Mouse (Mus musculus): ENCODE data around the gene Pip5k1b. TPM values are rescaled to one million over a fixed set of nuclear protein-coding genes. Genes with fewer than 3 reads are reported as not detected.

Pip5k1b gene
- polyA plus RNA-seq, 1 experiment from 2014 or later: 1.8 TPM

DNA sequence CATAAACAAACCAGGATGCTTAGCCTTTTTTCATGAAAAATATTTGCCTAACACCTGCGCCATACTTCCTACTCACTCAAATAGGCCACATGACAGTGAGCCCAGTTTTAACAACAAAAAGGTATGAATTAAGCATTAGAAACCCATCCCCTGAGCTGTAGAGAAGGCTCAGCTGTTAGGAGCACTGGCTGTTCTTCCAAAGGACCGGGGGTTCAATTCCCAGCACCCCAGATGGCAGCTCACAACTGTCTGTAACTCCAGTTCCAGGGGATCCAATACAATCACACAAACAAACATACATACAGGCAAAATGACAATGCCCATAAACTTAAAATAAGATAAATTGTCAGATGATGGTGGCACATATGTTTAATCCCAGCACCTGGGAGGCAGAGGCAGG, 5.7 kb downstream of the Pip5k1b start:
- peaks cover 9% of the 10 kb centered on the region for H3K9me3 ChIP-seq (ENCODE audit: control insufficient read depth, low read length)
- no peak overlapping the region for H3K27ac ChIP-seq (ENCODE audit: low read length)
- H3K4me1 ChIP-seq (replicated peaks; ENCODE audit: control insufficient read depth, insufficient read depth, low read length): peaks cover 3% of the 10 kb centered on the region; the same call in 1 of the 2 replicates
- no peaks in the 10 kb centered on the region for H3K36me3 ChIP-seq (ENCODE audit: control insufficient read depth, insufficient read depth)
- ATAC-seq: no peak
- no peak overlapping the region for H3K4me3 ChIP-seq (replicated peaks; ENCODE audit: low read length)
- 95% methylated on average over 2 of the region's 2 CpGs for WGBS
- H3K4me2 ChIP-seq (ENCODE audit: low read length): no peak overlapping the region
- H3K9ac ChIP-seq (replicated peaks; ENCODE audit: low read depth, low read length): no peak overlapping the region
- no peaks in the 10 kb centered on the region for H3K27me3 ChIP-seq (replicated peaks; ENCODE audit: control insufficient read depth, insufficient read depth, low read length)

- no peaks in the 10 kb centered on the region for H3K36me3 ChIP-seq (ENCODE audit: control insufficient read depth, insufficient read depth)
- H3K27ac ChIP-seq (ENCODE audit: low read length): no peak overlapping the region
- H3K9me3 ChIP-seq (ENCODE audit: control insufficient read depth, low read length): peaks cover 9% of the 10 kb centered on the region
- no peak overlapping the region for H3K9ac ChIP-seq (replicated peaks; ENCODE audit: low read depth, low read length)
- H3K4me1 ChIP-seq (replicated peaks; ENCODE audit: control insufficient read depth, insufficient read depth, low read length): no peaks in the 10 kb centered on the region
- no peak overlapping the region for H3K4me3 ChIP-seq (replicated peaks; ENCODE audit: low read length)
- 97% methylated on average over 9 of the region's 9 CpGs for WGBS
- no peaks in the 10 kb centered on the region for H3K27me3 ChIP-seq (replicated peaks; ENCODE audit: control insufficient read depth, insufficient read depth, low read length)
- no peak overlapping the region for H3K4me2 ChIP-seq (ENCODE audit: low read length)
- ATAC-seq: no peak
Measured at GRCm38 (mm10) chr19:24548337-24548736, 7.3 kb downstream of the Pip5k1b start.

DNA sequence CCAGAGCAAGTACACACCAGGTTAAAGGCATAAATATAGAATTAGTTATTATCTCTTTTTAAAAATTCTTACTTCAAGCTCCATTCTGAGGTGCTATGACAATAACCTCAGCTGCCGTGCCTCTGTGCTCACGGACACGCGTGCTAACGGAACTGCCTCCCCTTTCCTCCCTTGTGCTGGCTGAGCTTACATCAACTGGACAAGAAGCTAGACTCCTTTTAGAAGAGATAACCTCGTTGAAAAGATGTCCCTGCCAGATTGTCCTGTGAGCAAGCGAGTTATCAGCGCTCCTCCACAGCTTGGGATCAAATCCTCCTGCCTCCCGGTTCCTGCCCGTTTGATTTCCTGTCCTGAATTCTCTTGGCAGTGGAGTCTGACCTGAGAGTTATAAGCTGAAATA, 9.5 kb downstream of the Pip5k1b start:
- Histone ChIP-seq H3K9me3 (ENCODE audit: control insufficient read depth, low read length) (peaks cover 9% of the 10 kb centered on the region), H3K4me3 (replicated peaks; ENCODE audit: low read length) (no peak overlapping the region), H3K36me3 (ENCODE audit: control insufficient read depth, insufficient read depth) (no peaks in the 10 kb centered on the region), H3K9ac (replicated peaks; ENCODE audit: low read depth, low read length) (no peak overlapping the region), H3K4me2 (ENCODE audit: low read length) (no peak overlapping the region), H3K27ac (ENCODE audit: low read length) (no peak overlapping the region), H3K27me3 (replicated peaks; ENCODE audit: control insufficient read depth, insufficient read depth, low read length) (no peaks in the 10 kb centered on the region), H3K4me1 (replicated peaks; ENCODE audit: control insufficient read depth, insufficient read depth, low read length) (no peaks in the 10 kb centered on the region)
- ATAC-seq: no peak
- WGBS: 90% methylated on average over 10 of the region's 10 CpGs

- Histone ChIP-seq H3K4me1 (replicated peaks; ENCODE audit: control insufficient read depth, insufficient read depth, low read length) (no peaks in the 10 kb centered on the region), H3K27ac (ENCODE audit: low read length) (no peak overlapping the region), H3K9ac (replicated peaks; ENCODE audit: low read depth, low read length) (no peak overlapping the region), H3K27me3 (replicated peaks; ENCODE audit: control insufficient read depth, insufficient read depth, low read length) (no peaks in the 10 kb centered on the region), H3K4me2 (ENCODE audit: low read length) (no peak overlapping the region), H3K36me3 (ENCODE audit: control insufficient read depth, insufficient read depth) (no peaks in the 10 kb centered on the region), H3K4me3 (replicated peaks; ENCODE audit: low read length) (no peak overlapping the region), H3K9me3 (ENCODE audit: control insufficient read depth, low read length) (peaks cover 9% of the 10 kb centered on the region)
- ATAC-seq: no peak
- WGBS: 72% methylated on average over 14 of the region's 14 CpGs
Measured at GRCm38 (mm10) chr19:24543386-24544350, 12.0 kb downstream of the Pip5k1b start.

- H3K9ac ChIP-seq (replicated peaks; ENCODE audit: low read depth, low read length): no peak overlapping the region
- H3K27ac ChIP-seq (ENCODE audit: low read length): no peak overlapping the region
- H3K4me1 ChIP-seq (replicated peaks; ENCODE audit: control insufficient read depth, insufficient read depth, low read length): no peaks in the 10 kb centered on the region
- no peaks in the 10 kb centered on the region for H3K9me3 ChIP-seq (ENCODE audit: control insufficient read depth, low read length)
- 94% methylated on average over 7 of the region's 7 CpGs for WGBS
- no peak overlapping the region for H3K4me2 ChIP-seq (ENCODE audit: low read length)
- no peak overlapping the region for H3K4me3 ChIP-seq (replicated peaks; ENCODE audit: low read length)
- H3K27me3 ChIP-seq (replicated peaks; ENCODE audit: control insufficient read depth, insufficient read depth, low read length): no peaks in the 10 kb centered on the region
- ATAC-seq: no peak
- H3K36me3 ChIP-seq (ENCODE audit: control insufficient read depth, insufficient read depth): no peaks in the 10 kb centered on the region
Measured at GRCm38 (mm10) chr19:24542293-24542675, 13.4 kb downstream of the Pip5k1b start.

GRCm38 (mm10) chr19:24541669-24542292, 13.9 kb downstream of the Pip5k1b start:
- ATAC-seq: no peak

GRCm38 (mm10) chr19:24540952-24541668, 14.6 kb downstream of the Pip5k1b start:
- 95% methylated on average over 10 of the region's 10 CpGs for WGBS
- H3K36me3 ChIP-seq (ENCODE audit: control insufficient read depth, insufficient read depth): no peaks in the 10 kb centered on the region
- no peaks in the 10 kb centered on the region for H3K9me3 ChIP-seq (ENCODE audit: control insufficient read depth, low read length)
- H3K27ac ChIP-seq (ENCODE audit: low read length): no peak overlapping the region
- no peak overlapping the region for H3K4me2 ChIP-seq (ENCODE audit: low read length)
- no peak overlapping the region for H3K9ac ChIP-seq (replicated peaks; ENCODE audit: low read depth, low read length)
- no peak for ATAC-seq
- H3K27me3 ChIP-seq (replicated peaks; ENCODE audit: control insufficient read depth, insufficient read depth, low read length): no peaks in the 10 kb centered on the region
- no peak overlapping the region for H3K4me3 ChIP-seq (replicated peaks; ENCODE audit: low read length)
- no peaks in the 10 kb centered on the region for H3K4me1 ChIP-seq (replicated peaks; ENCODE audit: control insufficient read depth, insufficient read depth, low read length)

More at GRCm38 (mm10) chr19:24541669-24542292, 13.9 kb downstream of the Pip5k1b start:
- Histone ChIP-seq H3K36me3 (ENCODE audit: control insufficient read depth, insufficient read depth) (no peaks in the 10 kb centered on the region), H3K9ac (replicated peaks; ENCODE audit: low read depth, low read length) (no peak overlapping the region), H3K4me1 (replicated peaks; ENCODE audit: control insufficient read depth, insufficient read depth, low read length) (no peaks in the 10 kb centered on the region), H3K27me3 (replicated peaks; ENCODE audit: control insufficient read depth, insufficient read depth, low read length) (no peaks in the 10 kb centered on the region), H3K9me3 (ENCODE audit: control insufficient read depth, low read length) (no peaks in the 10 kb centered on the region), H3K4me2 (ENCODE audit: low read length) (no peak overlapping the region), H3K27ac (ENCODE audit: low read length) (no peak overlapping the region), H3K4me3 (replicated peaks; ENCODE audit: low read length) (no peak overlapping the region)
- WGBS: 65% methylated on average over 17 of the region's 17 CpGs

DNA sequence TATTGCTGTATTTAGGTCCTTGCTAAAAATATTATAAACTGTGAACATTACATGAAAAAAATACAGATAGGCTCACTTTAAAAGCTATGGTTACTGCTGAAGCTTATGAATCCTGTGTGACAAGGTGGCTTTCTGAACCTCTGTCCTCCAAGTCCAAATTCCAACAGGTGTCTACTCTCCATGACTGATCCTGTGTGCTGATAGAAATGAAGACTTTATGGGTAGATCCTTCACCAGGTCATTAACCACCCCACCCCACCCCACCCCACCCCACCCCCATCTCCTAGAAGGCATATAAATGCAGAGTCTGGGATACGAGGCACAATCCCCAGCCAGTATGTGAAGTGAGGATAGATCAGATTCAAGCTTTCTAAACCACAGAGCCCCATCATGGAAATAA, 16.6 kb downstream of the Pip5k1b start:
- H3K9me3 ChIP-seq (ENCODE audit: control insufficient read depth, low read length): no peaks in the 10 kb centered on the region
- no peaks in the 10 kb centered on the region for H3K27me3 ChIP-seq (replicated peaks; ENCODE audit: control insufficient read depth, insufficient read depth, low read length)
- H3K27ac ChIP-seq (ENCODE audit: low read length): no peak overlapping the region
- 90% methylated on average over 1 of the region's 1 CpGs for WGBS
- H3K36me3 ChIP-seq (ENCODE audit: control insufficient read depth, insufficient read depth): no peaks in the 10 kb centered on the region
- H3K9ac ChIP-seq (replicated peaks; ENCODE audit: low read depth, low read length): no peak overlapping the region
- no peak for ATAC-seq
- H3K4me1 ChIP-seq (replicated peaks; ENCODE audit: control insufficient read depth, insufficient read depth, low read length): no peaks in the 10 kb centered on the region
- H3K4me2 ChIP-seq (ENCODE audit: low read length): no peak overlapping the region
- no peak overlapping the region for H3K4me3 ChIP-seq (replicated peaks; ENCODE audit: low read length)

DNA sequence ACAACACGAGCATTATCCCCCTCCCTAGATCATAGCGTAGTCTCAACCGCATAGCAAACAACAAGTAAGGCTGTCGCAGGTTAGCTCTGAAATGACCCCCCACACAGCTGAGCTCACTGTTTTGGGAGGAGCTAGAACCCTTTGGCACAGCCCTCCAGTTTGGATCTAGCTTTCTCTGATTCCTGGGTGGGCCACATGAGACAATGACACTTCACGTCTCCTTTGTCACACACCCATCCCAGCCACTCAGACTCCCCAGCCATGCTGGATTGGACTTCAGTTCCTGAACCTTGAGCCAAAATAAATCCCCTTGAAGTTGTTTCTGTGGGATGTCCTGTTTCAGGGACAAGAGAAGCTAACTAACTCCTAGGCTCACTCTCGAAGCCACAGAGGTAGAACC, 17.5 kb downstream of the Pip5k1b start:
- H3K27me3 ChIP-seq (replicated peaks; ENCODE audit: control insufficient read depth, insufficient read depth, low read length): no peaks in the 10 kb centered on the region
- H3K27ac ChIP-seq (ENCODE audit: low read length): no peak overlapping the region
- H3K4me1 ChIP-seq (replicated peaks; ENCODE audit: control insufficient read depth, insufficient read depth, low read length): no peaks in the 10 kb centered on the region
- H3K4me3 ChIP-seq (replicated peaks; ENCODE audit: low read length): no peak overlapping the region
- WGBS: 84% methylated on average over 6 of the region's 6 CpGs
- H3K4me2 ChIP-seq (ENCODE audit: low read length): no peak overlapping the region
- no peaks in the 10 kb centered on the region for H3K36me3 ChIP-seq (ENCODE audit: control insufficient read depth, insufficient read depth)
- ATAC-seq: no peak
- H3K9ac ChIP-seq (replicated peaks; ENCODE audit: low read depth, low read length): no peak overlapping the region
- no peaks in the 10 kb centered on the region for H3K9me3 ChIP-seq (ENCODE audit: control insufficient read depth, low read length)

Data from forebrain, embryonic 16.5 days (tissue).